Mouse (Mus musculus) liver, embryonic 11.5 days (tissue): ENCODE data around the gene Iqcg. TPM values are rescaled to one million over a fixed set of nuclear protein-coding genes. Genes with fewer than 3 reads are reported as not detected.
"Not testable (repeated sequence)": the region's sequence is repeated elsewhere in the genome, so short reads cannot be mapped to it uniquely, and the experiment has no call there.

Experiments used
- ATAC-seq: fragments of 200-750 bp; cut with Nextera tagmentation; replicated peaks from 2 replicates; pipeline ENCODE4 v1.8.0; 2017; ENCODE audit warnings: moderate number of reproducible peaks, mild to moderate bottlenecking, moderate TSS enrichment, moderate library complexity; ENCODE audit not compliant: low FRiP score
- DNase-seq: peaks from one replicate; pipeline ENCODE4 v3.0.0-alpha.2; 2017; ENCODE audit warnings: low spot score
- H3K27ac ChIP-seq: fragments of 300-500 bp; sonication (generic); 2 replicates; pipeline ENCODE4 v1.5.1; 2014; ENCODE audit warnings: mild to moderate bottlenecking, low read depth, low read length, control low read depth
- H3K27me3 ChIP-seq: fragments of 300-500 bp; sonication (generic); replicated peaks from 2 replicates; pipeline ENCODE4 v1.6.1; 2014; ENCODE audit warnings: low read length, mixed read lengths; ENCODE audit not compliant: control insufficient read depth, insufficient read depth
- H3K36me3 ChIP-seq: fragments of 300-500 bp; sonication (generic); 2 replicates; pipeline ENCODE4 v1.6.1; 2014; ENCODE audit warnings: mild to moderate bottlenecking, low read length, moderate library complexity, mixed read lengths; ENCODE audit not compliant: control insufficient read depth, insufficient read depth
- H3K4me1 ChIP-seq: fragments of 300-500 bp; sonication (generic); replicated peaks from 2 replicates; pipeline ENCODE4 v1.6.1; 2014; ENCODE audit warnings: low read length, mixed read lengths; ENCODE audit not compliant: control insufficient read depth, insufficient read depth
- H3K4me2 ChIP-seq: fragments of 300-500 bp; sonication (generic); 2 replicates; pipeline ENCODE4 v1.6.1; 2014; ENCODE audit warnings: mild to moderate bottlenecking, control low read depth, moderate library complexity
- H3K4me3 ChIP-seq: fragments of 300-500 bp; sonication (generic); 2 replicates; pipeline ENCODE4 v1.5.1; 2014; ENCODE audit warnings: low read depth, low read length, control low read depth
- H3K9ac ChIP-seq: fragments of 300-500 bp; sonication (generic); 2 replicates; pipeline ENCODE4 v1.6.1; 2014; ENCODE audit warnings: low read depth, low read length, control low read depth
- H3K9me3 ChIP-seq: fragments of 300-500 bp; sonication (generic); 2 replicates; pipeline ENCODE4 v1.6.1; 2016; ENCODE audit warnings: low read length, inconsistent platforms, mixed read lengths; ENCODE audit not compliant: control insufficient read depth
- WGBS: fragments of 180-500 bp; shearing (Covaris S2); extraction: QIAGEN DNeasy Blood & Tissue Kit; methylation state at CpG from one replicate; pipeline ENCODE4 v1.1.7; 2014; 5-methylcytosine and 5-hydroxymethylcytosine counted together
- polyA plus RNA-seq: library from polyadenylated mRNA; unstranded; fragments of >200 nt; fragmentation: Nextera tagmentation; extraction: Ambion mirVana; gene quantifications from 2 replicates; pipeline ENCODE4 v1.2.1, GENCODE M21; 2014

Iqcg gene
- polyA plus RNA-seq, 1 experiment from 2014 or later: 4.1 TPM

- Histone ChIP-seq H3K4me2 (peak overlapping the region; percentile 70), H3K27me3 (no peaks in the 10 kb centered on the region), H3K9ac (no peak overlapping the region), H3K27ac (no peak overlapping the region), H3K4me3 (no peak overlapping the region), H3K4me1 (peaks cover 27% of the 10 kb centered on the region), H3K9me3 (no peaks in the 10 kb centered on the region), H3K36me3 (peaks cover 21% of the 10 kb centered on the region)
- 80% methylated on average over 1 of the region's 1 CpGs for WGBS
- ATAC-seq (no peak), DNase-seq (no peak)
Observed at GRCm38 (mm10) chr16:33059471-33059870, 3.5 kb upstream of the Iqcg start.

GRCm38 (mm10) chr16:33058656-33059055 lies 2.6 kb upstream of the Iqcg start:
- H3K4me2 ChIP-seq: peak overlapping the region; percentile 70
- peaks cover 21% of the 10 kb centered on the region for H3K36me3 ChIP-seq
- WGBS: 86% methylated on average over 9 of the region's 9 CpGs
- not testable (repeated sequence) for H3K27ac ChIP-seq, DNase-seq, H3K27me3 ChIP-seq, ATAC-seq, H3K9me3 ChIP-seq
- H3K4me1 ChIP-seq: peaks cover 25% of the 10 kb centered on the region
- peak overlapping the region; percentile 97 for H3K4me3 ChIP-seq
- peak overlapping the region; percentile 54 for H3K9ac ChIP-seq

GRCm38 (mm10) chr16:33058033-33058432 lies 2.0 kb upstream of the Iqcg start:
- peak overlapping the region; percentile 70 for H3K4me2 ChIP-seq
- DNase-seq (no peak), ATAC-seq (no peak)
- H3K9me3 ChIP-seq: no peaks in the 10 kb centered on the region
- H3K4me1 ChIP-seq: peaks cover 19% of the 10 kb centered on the region
- H3K9ac ChIP-seq: peak overlapping the region; percentile 54
- no peaks in the 10 kb centered on the region for H3K27me3 ChIP-seq
- peaks cover 21% of the 10 kb centered on the region for H3K36me3 ChIP-seq
- 77% methylated on average over 16 of the region's 16 CpGs for WGBS
- peak overlapping the region; percentile 97 for H3K4me3 ChIP-seq
- H3K27ac ChIP-seq: peak overlapping the region; percentile 51; the same call in 1 of the 2 replicates

- WGBS: under 1% methylated on average over 24 of the region's 24 CpGs
- DNase-seq: no peak
Observed at GRCm38 (mm10) chr16:33056786-33057185, 768 bp upstream of the Iqcg start.

GRCm38 (mm10) chr16:33055655-33056054 lies 363 bp downstream of the Iqcg start:
- H3K9ac ChIP-seq: peak overlapping the region; percentile 99
- no peaks in the 10 kb centered on the region for H3K9me3 ChIP-seq
- WGBS: 20% methylated on average over 10 of the region's 10 CpGs
- no peak overlapping the region; the same call in 1 of the 2 replicates for H3K27ac ChIP-seq
- 0 out of 2 replicates have a peak, but pooled peaks have one; percentile 12 for ATAC-seq
- H3K27me3 ChIP-seq: no peaks in the 10 kb centered on the region
- no peak for DNase-seq
- H3K36me3 ChIP-seq: peaks cover 21% of the 10 kb centered on the region
- H3K4me3 ChIP-seq: peak overlapping the region; percentile 97
- H3K4me2 ChIP-seq: peak overlapping the region; percentile 70
- peaks cover 16% of the 10 kb centered on the region for H3K4me1 ChIP-seq

More at GRCm38 (mm10) chr16:33056786-33057185, 768 bp upstream of the Iqcg start:
- Histone ChIP-seq H3K36me3 (peaks cover 21% of the 10 kb centered on the region), H3K4me3 (peak overlapping the region; percentile 97), H3K4me2 (peak overlapping the region; percentile 70), H3K9me3 (no peaks in the 10 kb centered on the region), H3K9ac (peak overlapping the region; percentile 99), H3K27me3 (no peaks in the 10 kb centered on the region), H3K27ac (peak overlapping the region; percentile 88), H3K4me1 (peaks cover 19% of the 10 kb centered on the region)
- peak; percentile 37; the same call in 1 of the 2 replicates for ATAC-seq

- Histone ChIP-seq H3K4me1 (peaks cover 16% of the 10 kb centered on the region), H3K36me3 (peaks cover 18% of the 10 kb centered on the region)
- 71% methylated on average over 2 of the region's 2 CpGs for WGBS
- H3K4me2 ChIP-seq, H3K9me3 ChIP-seq, H3K4me3 ChIP-seq, H3K27me3 ChIP-seq, H3K27ac ChIP-seq, ATAC-seq, H3K9ac ChIP-seq, DNase-seq: not testable (repeated sequence)
Observed at GRCm38 (mm10) chr16:33054927-33055326, 1.1 kb downstream of the Iqcg start.

GRCm38 (mm10) chr16:33053141-33053540 lies 2.9 kb downstream of the Iqcg start:
- Histone ChIP-seq H3K4me3 (no peak overlapping the region), H3K9ac (no peak overlapping the region), H3K27ac (no peak overlapping the region), H3K27me3 (no peaks in the 10 kb centered on the region), H3K36me3 (peaks cover under 1% of the 10 kb centered on the region; the same call in 1 of the 2 replicates), H3K4me1 (peaks cover 7% of the 10 kb centered on the region), H3K9me3 (no peaks in the 10 kb centered on the region), H3K4me2 (no peak overlapping the region)
- no peak for ATAC-seq
- 69% methylated on average over 5 of the region's 5 CpGs for WGBS
- DNase-seq: no peak

GRCm38 (mm10) chr16:33049809-33050208 lies 6.2 kb downstream of the Iqcg start:
- H3K27ac ChIP-seq: no peak overlapping the region
- no peaks in the 10 kb centered on the region for H3K27me3 ChIP-seq
- no peak overlapping the region for H3K9ac ChIP-seq
- ATAC-seq: no peak
- H3K4me1 ChIP-seq: no peaks in the 10 kb centered on the region
- WGBS: 75% methylated on average over 16 of the region's 16 CpGs
- no peaks in the 10 kb centered on the region for H3K9me3 ChIP-seq
- DNase-seq: no peak
- H3K4me3 ChIP-seq: no peak overlapping the region
- H3K36me3 ChIP-seq: no peaks in the 10 kb centered on the region
- H3K4me2 ChIP-seq: no peak overlapping the region

- no peak overlapping the region for H3K4me2 ChIP-seq
- WGBS: 71% methylated on average over 2 of the region's 2 CpGs
- H3K27ac ChIP-seq: no peak overlapping the region
- no peaks in the 10 kb centered on the region for H3K27me3 ChIP-seq
- H3K4me3 ChIP-seq: no peak overlapping the region
- no peaks in the 10 kb centered on the region for H3K36me3 ChIP-seq
- DNase-seq (no peak), ATAC-seq (no peak)
- no peaks in the 10 kb centered on the region for H3K4me1 ChIP-seq
- no peak overlapping the region for H3K9ac ChIP-seq
- no peaks in the 10 kb centered on the region for H3K9me3 ChIP-seq
Observed at GRCm38 (mm10) chr16:33048686-33049085, 7.3 kb downstream of the Iqcg start.
